Mouse (Mus musculus) liver, postnatal 0 days (tissue): ENCODE measurements around the gene Adra1b. TPM values are rescaled to one million over a fixed set of nuclear protein-coding genes. Genes with fewer than 3 reads are reported as not detected.

ENCODE experiments used
- ATAC-seq: fragments of 200-750 bp; cut with Nextera tagmentation; 2 replicates; pipeline ENCODE4 v1.8.0; 2017; ENCODE audit warnings: mild to moderate bottlenecking, moderate library complexity
- DNase-seq: peaks from one replicate; pipeline ENCODE4 v3.0.0-alpha.2; 2016
- H3K27ac ChIP-seq: fragments of 300-500 bp; sonication (generic); 2 replicates; pipeline ENCODE4 v1.5.1; 2014; ENCODE audit warnings: antibody characterized with exemption, moderate library complexity, mild to moderate bottlenecking, low read depth
- H3K27me3 ChIP-seq: fragments of 300-500 bp; sonication (generic); 2 replicates; pipeline ENCODE4 v1.6.1; 2014; ENCODE audit warnings: low read length, control low read depth, mixed read lengths; ENCODE audit not compliant: insufficient read depth
- H3K36me3 ChIP-seq: fragments of 300-500 bp; sonication (generic); replicated peaks from 2 replicates; pipeline ENCODE4 v1.6.1; 2014; ENCODE audit warnings: mild to moderate bottlenecking, control low read depth, low read length, moderate library complexity, mixed read lengths; ENCODE audit not compliant: insufficient read depth
- H3K4me1 ChIP-seq: fragments of 300-500 bp; sonication (generic); 2 replicates; pipeline ENCODE4 v1.6.1; 2014; ENCODE audit warnings: antibody characterized with exemption, mild to moderate bottlenecking, control low read depth; ENCODE audit not compliant: insufficient read depth
- H3K4me2 ChIP-seq: fragments of 300-500 bp; sonication (generic); 2 replicates; pipeline ENCODE4 v1.6.1; 2014; ENCODE audit warnings: low read depth, mild to moderate bottlenecking, low read length, moderate library complexity, mixed read lengths
- H3K4me3 ChIP-seq: fragments of 300-500 bp; sonication (generic); 2 replicates; pipeline ENCODE4 v1.5.1; 2014; ENCODE audit warnings: low read depth, low read length
- H3K9ac ChIP-seq: fragments of 300-500 bp; sonication (generic); replicated peaks from 2 replicates; pipeline ENCODE4 v1.6.1; 2014; ENCODE audit warnings: mild to moderate bottlenecking, moderate library complexity
- H3K9me3 ChIP-seq: fragments of 300-500 bp; sonication (generic); 2 replicates; pipeline ENCODE4 v1.6.1; 2016; ENCODE audit warnings: mild to moderate bottlenecking, control low read depth, low read length, mixed read lengths
- CTCF ChIP-seq: sonication (generic); IDR thresholded peaks from 2 replicates; pipeline ENCODE4 v1.5.1; 2016; ENCODE audit warnings: antibody characterized with exemption, low read depth
- EP300 ChIP-seq: IDR thresholded peaks from 2 replicates; pipeline ENCODE4 v1.6.1; 2016; ENCODE audit warnings: antibody characterized with exemption, low read depth, mild to moderate bottlenecking
- WGBS: fragments of 180-500 bp; shearing (Covaris S2); extraction: QIAGEN DNeasy Blood & Tissue Kit; methylation state at CpG from one replicate; pipeline ENCODE4 v1.1.7; 2014; ENCODE audit not compliant: insufficient replicate concordance; 5-methylcytosine and 5-hydroxymethylcytosine counted together
- polyA plus RNA-seq: library from polyadenylated mRNA; unstranded; fragments of >200 nt; fragmentation: Nextera tagmentation; extraction: Ambion mirVana; gene quantifications from 2 replicates; pipeline ENCODE4 v1.2.1, GENCODE M21; 2015

Gene Adra1b
- polyA plus RNA-seq, 1 experiment from 2014 or later, result 6.6 TPM

DNA sequence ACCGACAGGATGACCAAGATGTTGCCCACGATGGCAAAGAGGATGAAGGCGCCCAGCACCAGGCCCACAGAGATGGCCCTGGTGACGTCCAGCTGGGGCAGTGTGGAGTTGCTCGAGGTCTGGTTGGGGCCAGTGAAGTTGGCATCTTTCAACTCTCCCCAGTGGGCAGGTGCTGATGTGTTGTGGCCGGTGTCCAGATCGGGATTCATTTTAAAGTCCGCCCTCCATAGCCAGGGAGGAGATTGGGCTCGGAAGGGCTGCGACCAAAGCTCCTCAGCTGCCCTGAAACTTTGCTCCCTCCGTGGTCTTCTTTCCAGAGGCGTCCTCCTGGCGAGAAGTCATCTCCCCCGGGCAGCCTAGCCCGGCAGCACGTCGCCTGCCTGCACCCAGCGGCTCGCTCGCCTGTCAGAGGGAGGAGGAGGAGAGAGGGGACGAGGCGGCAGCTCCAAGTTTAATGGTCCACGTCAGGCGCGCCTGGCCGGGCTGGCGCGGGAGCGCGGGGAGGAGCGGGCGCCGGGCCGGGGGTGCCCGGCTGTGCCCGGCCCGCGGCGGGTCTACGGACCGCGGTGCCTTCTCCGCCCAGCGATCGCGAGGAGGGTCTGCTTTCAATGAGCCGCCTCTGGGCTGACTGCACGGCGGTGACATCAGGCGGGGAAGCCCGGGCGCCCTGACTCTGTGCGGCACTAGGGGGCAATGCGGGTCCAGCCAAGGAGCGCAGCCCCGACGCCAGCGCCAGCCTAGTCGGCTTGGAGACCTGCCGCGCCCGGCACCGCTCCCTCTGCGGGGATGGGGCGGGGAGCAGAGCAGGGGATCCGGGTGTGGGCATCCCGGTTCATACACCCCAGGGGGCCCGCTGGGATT lies 64.9 kb downstream of the Adra1b start:
- ATAC-seq, result peak; percentile 51; the same call in 1 of the 2 replicates
- TF ChIP-seq CTCF (peak; percentile 71), EP300 (no peak)
- WGBS, result 10% methylated on average over 54 of the region's 68 CpGs
- Histone ChIP-seq H3K4me2 (peak overlapping the region; percentile 64), H3K27me3 (peaks cover 10% of the 10 kb centered on the region; the same call in 1 of the 2 replicates), H3K27ac (no peak overlapping the region), H3K9me3 (no peaks in the 10 kb centered on the region), H3K9ac (no peak overlapping the region), H3K4me3 (peak overlapping the region; percentile 19; the same call in 1 of the 2 replicates), H3K4me1 (peaks cover 2% of the 10 kb centered on the region; the same call in 1 of the 2 replicates), H3K36me3 (no peaks in the 10 kb centered on the region)
- DNase-seq, result peak; percentile 70

GRCm38 (mm10) chr11:43835456-43835855 lies 65.6 kb downstream of the Adra1b start:
- Histone ChIP-seq H3K36me3 (no peaks in the 10 kb centered on the region), H3K27ac (no peak overlapping the region), H3K9ac (no peak overlapping the region), H3K27me3 (peaks cover 10% of the 10 kb centered on the region; the same call in 1 of the 2 replicates), H3K4me1 (peaks cover 2% of the 10 kb centered on the region; the same call in 1 of the 2 replicates), H3K4me2 (no peak overlapping the region), H3K9me3 (no peaks in the 10 kb centered on the region), H3K4me3 (no peak overlapping the region)
- ATAC-seq, result no peak
- DNase-seq, result no peak
- TF ChIP-seq CTCF (no peak), EP300 (no peak)
- 90% methylated on average over 15 of the region's 15 CpGs for whole genome bisulfite sequencing

DNA sequence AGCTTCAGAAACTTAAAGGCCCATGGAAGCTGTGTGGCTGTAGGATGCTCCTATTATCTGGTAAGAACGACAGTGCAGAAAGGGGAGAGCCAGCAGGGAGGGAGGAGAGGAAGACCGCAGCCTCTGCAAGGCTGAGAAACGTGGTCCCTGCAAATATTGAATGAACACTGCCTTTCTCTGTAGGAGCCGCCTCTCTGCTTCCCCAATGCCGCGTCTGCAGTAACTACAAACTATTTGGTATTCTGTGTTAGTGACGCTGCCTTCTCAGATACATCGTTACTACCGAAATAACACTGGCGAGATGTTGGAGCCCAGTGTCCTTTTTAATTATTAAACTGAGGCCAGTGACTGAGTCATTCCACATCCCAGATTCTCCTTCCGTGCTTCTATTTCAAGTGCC lies 66.5 kb downstream of the Adra1b start:
- H3K36me3 ChIP-seq, result no peaks in the 10 kb centered on the region
- 58% methylated on average over 11 of the region's 11 CpGs for WGBS
- H3K9ac ChIP-seq, result no peak overlapping the region
- H3K4me3 ChIP-seq, result no peak overlapping the region
- no peak overlapping the region for H3K27ac ChIP-seq
- no peak for TF ChIP-seq EP300
- no peak for TF ChIP-seq CTCF
- no peak overlapping the region for H3K4me2 ChIP-seq
- H3K4me1 ChIP-seq, result peaks cover 2% of the 10 kb centered on the region; the same call in 1 of the 2 replicates
- ATAC-seq (no peak), DNase-seq (no peak)
- peaks cover 10% of the 10 kb centered on the region; the same call in 1 of the 2 replicates for H3K27me3 ChIP-seq
- H3K9me3 ChIP-seq, result no peaks in the 10 kb centered on the region

GRCm38 (mm10) chr11:43831530-43831929 lies 69.5 kb downstream of the Adra1b start:
- H3K4me2 ChIP-seq, result no peak overlapping the region
- peaks cover 8% of the 10 kb centered on the region; the same call in 1 of the 2 replicates for H3K27me3 ChIP-seq
- no peaks in the 10 kb centered on the region for H3K36me3 ChIP-seq
- no peak for DNase-seq
- TF ChIP-seq CTCF, result no peak
- TF ChIP-seq EP300, result no peak
- no peak overlapping the region for H3K9ac ChIP-seq
- WGBS, result 68% methylated on average over 4 of the region's 4 CpGs
- H3K9me3 ChIP-seq, result no peaks in the 10 kb centered on the region
- no peak overlapping the region for H3K4me3 ChIP-seq
- no peak for ATAC-seq
- H3K27ac ChIP-seq, result no peak overlapping the region
- H3K4me1 ChIP-seq, result peaks cover 2% of the 10 kb centered on the region; the same call in 1 of the 2 replicates

DNA sequence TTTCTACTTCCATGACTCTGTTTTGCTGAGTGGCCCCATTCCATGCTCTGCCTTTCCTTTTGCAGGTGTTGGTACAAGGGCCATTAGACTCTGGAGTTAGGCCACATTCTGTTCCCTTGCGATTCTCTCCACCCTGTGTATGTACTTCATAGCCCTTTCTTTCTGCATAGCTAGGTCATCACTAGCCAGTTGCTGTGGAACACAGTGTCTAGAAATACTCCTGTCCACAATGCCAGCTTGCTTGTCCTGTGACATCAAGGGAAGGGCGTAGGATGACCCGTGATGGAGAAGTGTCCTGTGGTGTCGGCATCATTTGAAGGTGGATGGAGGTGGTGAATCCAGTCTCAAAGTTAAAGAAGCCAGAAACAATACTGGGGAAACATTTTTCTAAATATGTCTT lies 74.2 kb downstream of the Adra1b start:
- Histone ChIP-seq H3K4me1 (no peaks in the 10 kb centered on the region), H3K27ac (no peak overlapping the region), H3K36me3 (no peaks in the 10 kb centered on the region), H3K9me3 (no peaks in the 10 kb centered on the region), H3K4me2 (no peak overlapping the region), H3K9ac (no peak overlapping the region), H3K27me3 (no peaks in the 10 kb centered on the region), H3K4me3 (no peak overlapping the region)
- TF ChIP-seq EP300 (no peak), CTCF (no peak)
- 81% methylated on average over 4 of the region's 4 CpGs for WGBS
- ATAC-seq (no peak), DNase-seq (no peak)

- no peaks in the 10 kb centered on the region for H3K4me1 ChIP-seq
- no peaks in the 10 kb centered on the region for H3K27me3 ChIP-seq
- TF ChIP-seq EP300 (no peak), CTCF (no peak)
- no peak overlapping the region for H3K4me3 ChIP-seq
- H3K9ac ChIP-seq, result no peak overlapping the region
- no peak overlapping the region for H3K4me2 ChIP-seq
- no peak for ATAC-seq
- H3K27ac ChIP-seq, result no peak overlapping the region
- H3K36me3 ChIP-seq, result no peaks in the 10 kb centered on the region
- no peaks in the 10 kb centered on the region for H3K9me3 ChIP-seq
- no peak for DNase-seq
- WGBS, result 61% methylated on average over 5 of the region's 5 CpGs
Measured at GRCm38 (mm10) chr11:43823349-43823748, 77.7 kb downstream of the Adra1b start.
